Mouse (Mus musculus): ENCODE measurements around the gene Rhbdf1. TPM values are rescaled to one million over a fixed set of nuclear protein-coding genes. Genes with fewer than 3 reads are reported as not detected.

Rhbdf1 gene
- polyA plus RNA-seq, 1 experiment, result 44.9 TPM

DNA sequence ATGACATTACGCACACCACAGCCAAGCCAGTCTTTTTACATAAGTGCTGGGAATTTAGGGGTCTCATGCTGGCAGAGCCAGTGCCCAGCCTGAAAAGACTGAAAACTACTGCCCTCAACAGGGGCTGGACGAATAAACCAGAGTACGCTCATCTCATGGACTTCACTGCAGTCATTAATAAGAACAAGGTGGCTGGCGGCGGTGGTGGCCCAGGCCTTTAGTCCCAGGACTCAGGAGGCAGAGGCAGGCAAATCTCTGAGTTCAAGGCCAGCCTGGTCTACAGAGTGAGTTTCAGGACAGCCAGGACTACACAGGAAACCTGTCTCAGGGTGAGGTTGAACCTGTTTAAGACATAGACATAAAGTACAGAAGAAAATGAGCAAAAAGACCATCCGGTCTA lies 44.1 kb upstream of the Rhbdf1 start:
- TF ChIP-seq CTCF (IDR thresholded peaks at IDR 0.05; ENCODE audit: borderline replicate concordance, control insufficient read depth, extremely low read depth, insufficient read depth, low read length, poor library complexity) (no peak), POLR2A (IDR thresholded peaks at IDR 0.05; ENCODE audit: control insufficient read depth, extremely low read depth, insufficient read depth, low read length, poor library complexity) (no peak)
- Histone ChIP-seq H3K27me3 (ENCODE audit: control insufficient read depth, insufficient read depth, low read length) (no peaks in the 10 kb centered on the region), H3K27ac (ENCODE audit: control insufficient read depth, insufficient read depth, low read length) (no peak overlapping the region), H3K4me1 (replicated peaks; ENCODE audit: control insufficient read depth, insufficient read depth, low read length) (peaks cover 8% of the 10 kb centered on the region), H3K4me3 (ENCODE audit: control insufficient read depth, insufficient read depth, low read length) (no peak overlapping the region), H3K36me3 (ENCODE audit: control insufficient read depth, insufficient read depth, low read length) (0 out of 2 replicates have a peak, but pooled peaks cover 3% of the 10 kb centered on the region)
- no peak for DNase-seq
- WGBS, result 98% methylated on average over 6 of the region's 6 CpGs

DNA sequence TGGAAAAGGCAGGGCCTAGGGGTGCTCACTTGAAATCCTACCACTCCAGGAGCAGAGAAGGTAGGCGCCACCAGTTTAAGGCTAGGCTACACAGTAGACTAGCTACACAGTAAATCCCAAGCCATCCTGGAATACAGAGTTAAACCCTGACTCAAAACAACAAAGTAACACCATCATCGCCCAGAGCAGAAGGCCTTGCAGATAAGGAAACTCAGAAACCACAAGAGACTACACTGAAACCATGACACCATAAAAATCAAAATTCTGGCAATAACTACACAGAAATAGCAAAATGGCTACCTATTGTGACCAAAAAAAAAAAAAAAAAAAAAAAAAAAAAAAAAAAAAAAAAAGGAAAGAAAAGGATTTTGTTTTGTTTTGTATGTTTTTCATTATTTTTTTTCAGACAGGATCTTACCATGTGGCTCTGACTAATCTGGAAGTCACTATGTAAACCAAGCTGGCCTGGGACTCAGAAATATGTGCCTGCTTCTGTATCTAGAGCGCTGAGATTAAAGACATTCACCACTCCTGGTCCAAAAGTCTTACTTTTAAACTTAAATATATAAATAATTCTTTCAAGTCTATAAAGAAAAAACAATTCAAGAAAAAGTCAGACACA lies 43.1 kb upstream of the Rhbdf1 start:
- no peak overlapping the region for H3K27ac ChIP-seq (ENCODE audit: control insufficient read depth, insufficient read depth, low read length)
- no peak for DNase-seq
- WGBS, result 64% methylated on average over 3 of the region's 3 CpGs
- H3K27me3 ChIP-seq (ENCODE audit: control insufficient read depth, insufficient read depth, low read length), result no peaks in the 10 kb centered on the region
- H3K4me1 ChIP-seq (replicated peaks; ENCODE audit: control insufficient read depth, insufficient read depth, low read length), result peaks cover 8% of the 10 kb centered on the region
- TF ChIP-seq POLR2A (IDR thresholded peaks at IDR 0.05; ENCODE audit: control insufficient read depth, extremely low read depth, insufficient read depth, low read length, poor library complexity) (no peak), CTCF (IDR thresholded peaks at IDR 0.05; ENCODE audit: borderline replicate concordance, control insufficient read depth, extremely low read depth, insufficient read depth, low read length, poor library complexity) (no peak)
- 0 out of 2 replicates have a peak, but pooled peaks cover 3% of the 10 kb centered on the region for H3K36me3 ChIP-seq (ENCODE audit: control insufficient read depth, insufficient read depth, low read length)
- no peak overlapping the region for H3K4me3 ChIP-seq (ENCODE audit: control insufficient read depth, insufficient read depth, low read length)

DNA sequence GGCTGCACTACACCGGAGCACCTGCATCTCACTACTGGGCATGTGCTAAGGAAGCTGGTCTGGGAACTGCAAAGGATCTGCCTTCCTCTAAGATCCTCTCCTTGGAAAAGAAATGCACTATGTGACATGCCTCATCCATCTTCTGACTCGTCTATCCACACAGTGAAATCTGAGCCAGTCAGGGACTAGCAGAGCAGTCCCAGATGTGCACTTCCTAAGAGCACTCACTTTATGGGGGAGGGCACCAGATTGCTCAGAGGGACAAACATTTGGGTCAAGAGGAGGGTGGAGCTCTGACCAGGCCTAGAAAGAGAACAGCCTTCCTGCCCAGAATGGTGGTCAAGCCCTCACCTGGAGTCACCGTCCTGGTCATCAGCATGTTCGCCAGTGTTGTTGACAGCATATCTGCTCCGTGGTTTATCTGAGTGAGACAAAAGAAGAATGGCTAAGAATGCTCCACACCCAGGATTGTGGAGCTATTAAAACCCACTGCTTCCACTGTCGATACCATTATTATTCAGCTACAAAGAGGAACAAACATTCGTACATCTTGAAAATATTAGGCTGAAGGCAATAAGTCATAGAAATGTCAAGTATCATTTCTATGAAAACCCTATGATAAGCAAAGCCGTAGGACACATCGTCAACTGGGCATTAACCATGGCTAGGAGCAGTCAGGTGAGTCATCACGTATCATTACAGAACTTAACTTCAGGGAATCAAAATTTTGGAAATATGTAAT lies 40.7 kb upstream of the Rhbdf1 start:
- Histone ChIP-seq H3K4me3 (ENCODE audit: control insufficient read depth, insufficient read depth, low read length) (no peak overlapping the region), H3K27ac (ENCODE audit: control insufficient read depth, insufficient read depth, low read length) (no peak overlapping the region), H3K4me1 (replicated peaks; ENCODE audit: control insufficient read depth, insufficient read depth, low read length) (peaks cover 5% of the 10 kb centered on the region; the same call in 1 of the 2 replicates), H3K27me3 (ENCODE audit: control insufficient read depth, insufficient read depth, low read length) (no peaks in the 10 kb centered on the region), H3K36me3 (ENCODE audit: control insufficient read depth, insufficient read depth, low read length) (0 out of 2 replicates have a peak, but pooled peaks cover 3% of the 10 kb centered on the region)
- no peak for DNase-seq
- TF ChIP-seq POLR2A (IDR thresholded peaks at IDR 0.05; ENCODE audit: control insufficient read depth, extremely low read depth, insufficient read depth, low read length, poor library complexity) (no peak), CTCF (IDR thresholded peaks at IDR 0.05; ENCODE audit: borderline replicate concordance, control insufficient read depth, extremely low read depth, insufficient read depth, low read length, poor library complexity) (no peak)
- WGBS, result 95% methylated on average over 10 of the region's 10 CpGs

DNA sequence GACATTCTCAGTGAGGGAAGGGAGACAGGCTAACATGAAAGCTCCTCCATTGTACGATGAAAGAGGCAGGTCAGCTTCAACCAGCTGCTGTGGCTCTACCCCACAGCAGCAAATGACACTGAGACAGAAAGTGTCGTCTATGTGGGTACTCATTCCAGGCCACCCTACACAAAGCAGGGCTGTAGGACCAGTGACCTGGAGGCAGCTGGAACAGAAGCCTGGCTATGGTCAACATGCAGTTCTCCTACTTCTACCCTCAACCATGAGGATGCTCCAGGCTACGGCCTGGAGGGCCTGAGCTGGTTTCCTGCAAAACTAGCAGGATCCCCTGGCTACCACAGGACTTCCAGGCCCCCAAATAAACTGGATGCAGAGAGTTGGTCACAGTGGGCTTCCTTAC lies 34.5 kb upstream of the Rhbdf1 start:
- 97% methylated on average over 3 of the region's 3 CpGs for WGBS
- no peaks in the 10 kb centered on the region for H3K27me3 ChIP-seq (ENCODE audit: control insufficient read depth, insufficient read depth, low read length)
- no peak for DNase-seq
- H3K27ac ChIP-seq (ENCODE audit: control insufficient read depth, insufficient read depth, low read length), result no peak overlapping the region
- no peak for TF ChIP-seq POLR2A (IDR thresholded peaks at IDR 0.05; ENCODE audit: control insufficient read depth, extremely low read depth, insufficient read depth, low read length, poor library complexity)
- no peak for TF ChIP-seq CTCF (IDR thresholded peaks at IDR 0.05; ENCODE audit: borderline replicate concordance, control insufficient read depth, extremely low read depth, insufficient read depth, low read length, poor library complexity)
- H3K4me3 ChIP-seq (ENCODE audit: control insufficient read depth, insufficient read depth, low read length), result no peak overlapping the region
- H3K36me3 ChIP-seq (ENCODE audit: control insufficient read depth, insufficient read depth, low read length), result no peaks in the 10 kb centered on the region; the same call in 1 of the 2 replicates
- no peaks in the 10 kb centered on the region for H3K4me1 ChIP-seq (replicated peaks; ENCODE audit: control insufficient read depth, insufficient read depth, low read length)

DNA sequence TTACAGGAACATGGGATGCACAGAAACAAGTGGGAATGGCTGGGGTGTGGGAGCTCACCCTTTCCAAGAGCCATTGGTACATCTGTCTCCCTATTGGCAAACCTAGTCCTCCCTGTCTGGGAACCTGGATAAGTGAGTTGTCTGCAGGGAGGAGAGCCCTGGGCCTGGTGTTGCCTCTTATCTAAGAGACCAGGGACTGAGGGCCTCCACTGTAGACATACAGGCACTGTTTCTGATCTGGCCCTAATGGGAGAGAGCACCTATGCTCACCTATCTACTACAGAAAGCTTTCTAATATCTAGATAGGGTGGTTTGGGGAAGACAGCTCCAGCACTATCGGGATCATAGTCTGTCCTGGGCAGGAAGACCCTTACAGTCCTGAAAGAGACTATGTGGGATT lies 34.0 kb upstream of the Rhbdf1 start:
- H3K27me3 ChIP-seq (ENCODE audit: control insufficient read depth, insufficient read depth, low read length), result no peaks in the 10 kb centered on the region
- H3K4me1 ChIP-seq (replicated peaks; ENCODE audit: control insufficient read depth, insufficient read depth, low read length), result no peaks in the 10 kb centered on the region
- TF ChIP-seq CTCF (IDR thresholded peaks at IDR 0.05; ENCODE audit: borderline replicate concordance, control insufficient read depth, extremely low read depth, insufficient read depth, low read length, poor library complexity) (no peak), POLR2A (IDR thresholded peaks at IDR 0.05; ENCODE audit: control insufficient read depth, extremely low read depth, insufficient read depth, low read length, poor library complexity) (no peak)
- no peaks in the 10 kb centered on the region; the same call in 1 of the 2 replicates for H3K36me3 ChIP-seq (ENCODE audit: control insufficient read depth, insufficient read depth, low read length)
- WGBS, result 100% methylated on average over 1 of the region's 1 CpGs
- H3K27ac ChIP-seq (ENCODE audit: control insufficient read depth, insufficient read depth, low read length), result no peak overlapping the region
- no peak for DNase-seq
- H3K4me3 ChIP-seq (ENCODE audit: control insufficient read depth, insufficient read depth, low read length), result no peak overlapping the region

DNA sequence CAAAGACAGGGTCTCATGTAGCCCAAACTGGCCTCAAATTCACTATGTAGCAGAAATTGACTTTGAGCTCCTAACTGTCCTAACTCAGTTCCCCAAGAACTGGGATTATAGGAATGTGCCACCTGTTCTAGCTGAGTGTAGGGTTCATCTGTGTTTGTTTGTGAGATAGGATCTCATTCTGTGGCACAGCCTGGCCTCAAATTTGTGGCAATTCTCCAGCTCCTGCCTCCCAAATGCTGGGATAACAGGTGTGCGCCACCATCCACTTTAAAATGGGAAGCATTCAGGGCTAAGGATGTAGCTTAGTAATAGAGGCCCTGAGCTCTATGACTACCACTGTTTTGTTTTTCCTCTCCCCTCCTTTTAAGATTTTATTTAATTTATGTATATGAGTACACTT lies 31.0 kb upstream of the Rhbdf1 start:
- Histone ChIP-seq H3K36me3 (ENCODE audit: control insufficient read depth, insufficient read depth, low read length) (peaks cover 6% of the 10 kb centered on the region; the same call in 1 of the 2 replicates), H3K4me1 (replicated peaks; ENCODE audit: control insufficient read depth, insufficient read depth, low read length) (no peaks in the 10 kb centered on the region), H3K4me3 (ENCODE audit: control insufficient read depth, insufficient read depth, low read length) (no peak overlapping the region), H3K27me3 (ENCODE audit: control insufficient read depth, insufficient read depth, low read length) (no peaks in the 10 kb centered on the region), H3K27ac (ENCODE audit: control insufficient read depth, insufficient read depth, low read length) (no peak overlapping the region)
- WGBS, result 95% methylated on average over 1 of the region's 1 CpGs
- DNase-seq, result no peak
- TF ChIP-seq POLR2A (IDR thresholded peaks at IDR 0.05; ENCODE audit: control insufficient read depth, extremely low read depth, insufficient read depth, low read length, poor library complexity) (no peak), CTCF (IDR thresholded peaks at IDR 0.05; ENCODE audit: borderline replicate concordance, control insufficient read depth, extremely low read depth, insufficient read depth, low read length, poor library complexity) (no peak)

Measured in thymus, adult 2 months (tissue).